Mouse (Mus musculus) forebrain, embryonic 11.5 days (tissue): ENCODE measurements around the gene Cpd. TPM values are rescaled to one million over a fixed set of nuclear protein-coding genes. Genes with fewer than 3 reads are reported as not detected.

Experiments
- ATAC-seq: fragments of 200-750 bp; cut with Nextera tagmentation; replicated peaks from 2 replicates; pipeline ENCODE4 v1.8.0; 2017; ENCODE audit warnings: moderate TSS enrichment; ENCODE audit not compliant: low FRiP score
- DNase-seq: peaks from one replicate; pipeline ENCODE4 v3.0.0-alpha.2; 2017; ENCODE audit warnings: low spot score
- H3K27ac ChIP-seq: fragments of 300-500 bp; sonication (generic); 2 replicates; pipeline ENCODE4 v1.5.1; 2014; ENCODE audit warnings: low read depth, low read length
- H3K27me3 ChIP-seq: fragments of 300-500 bp; sonication (generic); 2 replicates; pipeline ENCODE4 v1.6.1; 2014; ENCODE audit warnings: mild to moderate bottlenecking, low read length, mixed read lengths; ENCODE audit not compliant: control insufficient read depth, insufficient read depth
- H3K36me3 ChIP-seq: fragments of 300-500 bp; sonication (generic); 2 replicates; pipeline ENCODE4 v1.6.1; 2014; ENCODE audit warnings: mild to moderate bottlenecking, low read length, moderate library complexity, mixed read lengths; ENCODE audit not compliant: control insufficient read depth, insufficient read depth
- H3K4me1 ChIP-seq: fragments of 300-500 bp; sonication (generic); replicated peaks from 2 replicates; pipeline ENCODE4 v1.6.1; 2014; ENCODE audit warnings: low read length, mixed read lengths; ENCODE audit not compliant: control insufficient read depth, insufficient read depth
- H3K4me2 ChIP-seq: fragments of 300-500 bp; sonication (generic); 2 replicates; pipeline ENCODE4 v1.6.1; 2014; ENCODE audit warnings: low read depth, mild to moderate bottlenecking, low read length, moderate library complexity, mixed read lengths; ENCODE audit not compliant: severe bottlenecking
- H3K4me3 ChIP-seq: fragments of 300-500 bp; sonication (generic); 2 replicates; pipeline ENCODE4 v1.5.1; 2014; ENCODE audit warnings: low read depth, low read length
- H3K9ac ChIP-seq: fragments of 300-500 bp; sonication (generic); 2 replicates; pipeline ENCODE4 v1.6.1; 2014; ENCODE audit warnings: low read length
- H3K9me3 ChIP-seq: fragments of 300-500 bp; sonication (generic); 2 replicates; pipeline ENCODE4 v1.6.1; 2016; ENCODE audit warnings: low read length, mixed read lengths; ENCODE audit not compliant: control insufficient read depth
- WGBS: fragments of 180-500 bp; shearing (Covaris S2); extraction: QIAGEN DNeasy Blood & Tissue Kit; methylation state at CpG from one replicate; pipeline ENCODE4 v1.1.7; 2014; 5-methylcytosine and 5-hydroxymethylcytosine counted together
- polyA plus RNA-seq: library from polyadenylated mRNA; unstranded; fragments of >200 nt; fragmentation: Nextera tagmentation; extraction: Ambion mirVana; gene quantifications from 2 replicates; pipeline ENCODE4 v1.2.1, GENCODE M21; 2014

Cpd gene
- polyA plus RNA-seq = 14.3 and 15.6 TPM in 2 replicates

GRCm38 (mm10) chr11:76846878-76847222 is at the start of gene Cpd:
Cpd (minus strand) TSS chr11:76847018.
- no peaks in the 10 kb centered on the region for H3K9me3 ChIP-seq
- DNase-seq (peak; percentile 97), ATAC-seq (peak; percentile 100)
- H3K4me3 ChIP-seq = peak within 1 kb of the TSS; percentile 91
- peaks cover 4% of the 10 kb centered on the region; the same call in 1 of the 2 replicates for H3K4me1 ChIP-seq
- H3K27me3 ChIP-seq = no peaks in the 10 kb centered on the region
- WGBS = under 1% methylated on average over 29 of the region's 29 CpGs
- H3K9ac ChIP-seq = peak within 1 kb of the TSS; percentile 86
- peak within 1 kb of the TSS; percentile 53; the same call in 1 of the 2 replicates for H3K27ac ChIP-seq
- peak within 1 kb of the TSS; percentile 100 for H3K4me2 ChIP-seq
- H3K36me3 ChIP-seq = no peaks in the 10 kb centered on the region

- no peaks in the 10 kb centered on the region for H3K9me3 ChIP-seq
- DNase-seq (peak; percentile 11), ATAC-seq (no peak)
- H3K9ac ChIP-seq = no peak overlapping the region
- WGBS = 79% methylated on average over 6 of the region's 6 CpGs
- no peak overlapping the region for H3K4me3 ChIP-seq
- no peaks in the 10 kb centered on the region for H3K27me3 ChIP-seq
- no peak overlapping the region for H3K4me2 ChIP-seq
- no peaks in the 10 kb centered on the region for H3K36me3 ChIP-seq
- no peaks in the 10 kb centered on the region for H3K4me1 ChIP-seq
- no peak overlapping the region for H3K27ac ChIP-seq
These were observed 49.5 kb upstream of the Cpd start for GRCm38 (mm10) chr11:76896360-76896759.

- Histone ChIP-seq H3K27me3 (no peaks in the 10 kb centered on the region), H3K9ac (no peak overlapping the region), H3K4me2 (no peak overlapping the region), H3K9me3 (no peaks in the 10 kb centered on the region), H3K27ac (no peak overlapping the region), H3K4me1 (no peaks in the 10 kb centered on the region), H3K4me3 (no peak overlapping the region), H3K36me3 (no peaks in the 10 kb centered on the region)
- DNase-seq (peak; percentile 63), ATAC-seq (no peak)
- WGBS = 36% methylated on average over 5 of the region's 5 CpGs
These were observed 47.4 kb upstream of the Cpd start for GRCm38 (mm10) chr11:76894240-76894639.

- no peaks in the 10 kb centered on the region for H3K4me1 ChIP-seq
- ATAC-seq (no peak), DNase-seq (peak; percentile 46)
- H3K9me3 ChIP-seq = no peaks in the 10 kb centered on the region
- 53% methylated on average over 4 of the region's 4 CpGs for WGBS
- H3K27ac ChIP-seq = no peak overlapping the region
- H3K9ac ChIP-seq = no peak overlapping the region
- H3K36me3 ChIP-seq = no peaks in the 10 kb centered on the region
- H3K4me3 ChIP-seq = no peak overlapping the region
- no peaks in the 10 kb centered on the region for H3K27me3 ChIP-seq
- no peak overlapping the region for H3K4me2 ChIP-seq
These were observed 46.8 kb upstream of the Cpd start for GRCm38 (mm10) chr11:76893570-76893969.

GRCm38 (mm10) chr11:76892972-76893371 is 46.2 kb upstream of the Cpd start:
- WGBS = 79% methylated on average over 3 of the region's 3 CpGs
- ATAC-seq = no peak

GRCm38 (mm10) chr11:76891738-76892349 is 45.0 kb upstream of the Cpd start:
- Histone ChIP-seq H3K4me1 (no peaks in the 10 kb centered on the region), H3K9ac (no peak overlapping the region), H3K4me2 (no peak overlapping the region), H3K27me3 (no peaks in the 10 kb centered on the region), H3K27ac (no peak overlapping the region), H3K4me3 (no peak overlapping the region), H3K36me3 (no peaks in the 10 kb centered on the region), H3K9me3 (no peaks in the 10 kb centered on the region)
- WGBS = 84% methylated on average over 4 of the region's 4 CpGs
- ATAC-seq (no peak), DNase-seq (peak; percentile 23)

More at GRCm38 (mm10) chr11:76892972-76893371, 46.2 kb upstream of the Cpd start:
- Histone ChIP-seq H3K4me3 (no peak overlapping the region), H3K4me2 (no peak overlapping the region), H3K9me3 (no peaks in the 10 kb centered on the region), H3K9ac (no peak overlapping the region), H3K36me3 (no peaks in the 10 kb centered on the region), H3K27ac (no peak overlapping the region), H3K27me3 (no peaks in the 10 kb centered on the region), H3K4me1 (no peaks in the 10 kb centered on the region)
- DNase-seq = no peak

- Histone ChIP-seq H3K27me3 (no peaks in the 10 kb centered on the region), H3K4me1 (no peaks in the 10 kb centered on the region), H3K9me3 (no peaks in the 10 kb centered on the region), H3K4me2 (no peak overlapping the region), H3K9ac (no peak overlapping the region), H3K27ac (no peak overlapping the region), H3K36me3 (no peaks in the 10 kb centered on the region), H3K4me3 (no peak overlapping the region)
- 91% methylated on average over 7 of the region's 7 CpGs for WGBS
- DNase-seq (no peak), ATAC-seq (no peak)
These were observed 44.4 kb upstream of the Cpd start for GRCm38 (mm10) chr11:76891171-76891570.

GRCm38 (mm10) chr11:76889339-76890164 is 42.7 kb upstream of the Cpd start:
- 78% methylated on average over 10 of the region's 10 CpGs for WGBS
- DNase-seq (peak; percentile 41), ATAC-seq (no peak)
- Histone ChIP-seq H3K4me2 (no peak overlapping the region), H3K9ac (no peak overlapping the region), H3K4me3 (no peak overlapping the region), H3K4me1 (no peaks in the 10 kb centered on the region), H3K36me3 (no peaks in the 10 kb centered on the region), H3K27me3 (no peaks in the 10 kb centered on the region), H3K9me3 (no peaks in the 10 kb centered on the region), H3K27ac (no peak overlapping the region)
